Mouse (Mus musculus): ENCODE results near the gene Zswim1. TPM values are rescaled to one million over a fixed set of nuclear protein-coding genes. Genes with fewer than 3 reads are reported as not detected.

Gene Zswim1
- polyA plus RNA-seq, 1 experiment from 2014 or later, result 24.3 TPM

GRCm38 (mm10) chr2:164823181-164823585 lies 697 bp downstream of the Zswim1 start:
- Histone ChIP-seq H3K27me3 (ENCODE audit: low read depth, poor library complexity, severe bottlenecking) (no peaks in the 10 kb centered on the region), H3K9me3 (replicated peaks) (no peaks in the 10 kb centered on the region), H3K4me1 (peaks cover 12% of the 10 kb centered on the region), H3K4me3 (peak overlapping the region; percentile 85), H3K27ac (peak overlapping the region; percentile 85), H3K36me3 (peaks cover 60% of the 10 kb centered on the region)
- no peak for DNase-seq (ENCODE audit: low spot score)
- 4% methylated on average over 10 of the region's 10 CpGs for WGBS

- DNase-seq (ENCODE audit: low spot score), result no peak
- peak overlapping the region; percentile 85; the same call in 1 of the 2 replicates for H3K4me3 ChIP-seq
- no peak overlapping the region for H3K27ac ChIP-seq
- WGBS, result 97% methylated on average over 4 of the region's 4 CpGs
- peaks cover 67% of the 10 kb centered on the region for H3K36me3 ChIP-seq
- peaks cover 12% of the 10 kb centered on the region for H3K4me1 ChIP-seq
- no peaks in the 10 kb centered on the region for H3K27me3 ChIP-seq (ENCODE audit: low read depth, poor library complexity, severe bottlenecking)
- no peaks in the 10 kb centered on the region for H3K9me3 ChIP-seq (replicated peaks)
Measured at GRCm38 (mm10) chr2:164823969-164824368, 1.5 kb downstream of the Zswim1 start.

- DNase-seq (ENCODE audit: low spot score), result no peak
- 95% methylated on average over 17 of the region's 17 CpGs for WGBS
- Histone ChIP-seq H3K4me1 (peaks cover 12% of the 10 kb centered on the region), H3K36me3 (peaks cover 61% of the 10 kb centered on the region), H3K27me3 (ENCODE audit: low read depth, poor library complexity, severe bottlenecking) (no peaks in the 10 kb centered on the region), H3K9me3 (replicated peaks) (no peaks in the 10 kb centered on the region), H3K27ac (no peak overlapping the region), H3K4me3 (no peak overlapping the region)
Measured at GRCm38 (mm10) chr2:164825521-164825920, 3.0 kb downstream of the Zswim1 start.

GRCm38 (mm10) chr2:164827146-164827850 lies 4.8 kb downstream of the Zswim1 start:
- no peak overlapping the region for H3K27ac ChIP-seq
- no peaks in the 10 kb centered on the region for H3K9me3 ChIP-seq (replicated peaks)
- no peak overlapping the region; the same call in 1 of the 2 replicates for H3K4me3 ChIP-seq
- H3K27me3 ChIP-seq (ENCODE audit: low read depth, poor library complexity, severe bottlenecking), result no peaks in the 10 kb centered on the region
- 89% methylated on average over 16 of the region's 16 CpGs for WGBS
- peaks cover 10% of the 10 kb centered on the region for H3K4me1 ChIP-seq
- no peak for DNase-seq (ENCODE audit: low spot score)
- H3K36me3 ChIP-seq, result peaks cover 47% of the 10 kb centered on the region

- 85% methylated on average over 6 of the region's 6 CpGs for WGBS
- H3K36me3 ChIP-seq, result peaks cover 47% of the 10 kb centered on the region
- no peak for DNase-seq (ENCODE audit: low spot score)
- no peak within 1 kb of the TSS; the same call in 1 of the 2 replicates for H3K4me3 ChIP-seq
- H3K9me3 ChIP-seq (replicated peaks), result no peaks in the 10 kb centered on the region
- peaks cover 17% of the 10 kb centered on the region for H3K4me1 ChIP-seq
- H3K27me3 ChIP-seq (ENCODE audit: low read depth, poor library complexity, severe bottlenecking), result no peaks in the 10 kb centered on the region
- H3K27ac ChIP-seq, result no peak within 1 kb of the TSS
Measured at GRCm38 (mm10) chr2:164828437-164828836, 6.0 kb downstream of the Zswim1 start, which contains the start of gene Spata25. Spata25 (minus strand) TSS chr2:164828537.

- Histone ChIP-seq H3K36me3 (peaks cover 47% of the 10 kb centered on the region), H3K4me3 (no peak overlapping the region), H3K27ac (no peak overlapping the region), H3K27me3 (ENCODE audit: low read depth, poor library complexity, severe bottlenecking) (no peaks in the 10 kb centered on the region), H3K9me3 (replicated peaks) (no peaks in the 10 kb centered on the region), H3K4me1 (peaks cover 15% of the 10 kb centered on the region)
- 89% methylated on average over 1 of the region's 1 CpGs for WGBS
- DNase-seq (ENCODE audit: low spot score), result no peak
Measured at GRCm38 (mm10) chr2:164829090-164829489, 6.6 kb downstream of the Zswim1 start.

- DNase-seq (ENCODE audit: low spot score), result no peak
- 90% methylated on average over 10 of the region's 10 CpGs for WGBS
- Histone ChIP-seq H3K4me1 (peaks cover 27% of the 10 kb centered on the region), H3K9me3 (replicated peaks) (no peaks in the 10 kb centered on the region), H3K4me3 (no peak overlapping the region), H3K36me3 (peaks cover 38% of the 10 kb centered on the region), H3K27ac (no peak overlapping the region), H3K27me3 (ENCODE audit: low read depth, poor library complexity, severe bottlenecking) (no peaks in the 10 kb centered on the region)
Measured at GRCm38 (mm10) chr2:164831029-164831428, 8.5 kb downstream of the Zswim1 start.

GRCm38 (mm10) chr2:164832032-164832747 lies 9.7 kb downstream of the Zswim1 start:
- 65% methylated on average over 16 of the region's 16 CpGs for WGBS
- DNase-seq (ENCODE audit: low spot score), result no peak

GRCm38 (mm10) chr2:164832748-164833301 lies 10.3 kb downstream of the Zswim1 start, which contains the start of gene Ctsa:
Ctsa (plus strand) TSS chr2:164832873.
- peaks cover 27% of the 10 kb centered on the region for H3K4me1 ChIP-seq
- peaks cover 37% of the 10 kb centered on the region for H3K36me3 ChIP-seq
- no peaks in the 10 kb centered on the region for H3K27me3 ChIP-seq (ENCODE audit: low read depth, poor library complexity, severe bottlenecking)
- H3K27ac ChIP-seq, result peak within 1 kb of the TSS; percentile 93
- 1% methylated on average over 35 of the region's 35 CpGs for WGBS
- peak within 1 kb of the TSS; percentile 88 for H3K4me3 ChIP-seq
- H3K9me3 ChIP-seq (replicated peaks), result no peaks in the 10 kb centered on the region
- peak; percentile 79 for DNase-seq (ENCODE audit: low spot score)

More at GRCm38 (mm10) chr2:164832032-164832747, 9.7 kb downstream of the Zswim1 start:
- H3K27me3 ChIP-seq (ENCODE audit: low read depth, poor library complexity, severe bottlenecking), result no peaks in the 10 kb centered on the region
- peak overlapping the region; percentile 88 for H3K4me3 ChIP-seq
- peak overlapping the region; percentile 93 for H3K27ac ChIP-seq
- peaks cover 37% of the 10 kb centered on the region for H3K36me3 ChIP-seq
- H3K4me1 ChIP-seq, result peaks cover 27% of the 10 kb centered on the region
- no peaks in the 10 kb centered on the region for H3K9me3 ChIP-seq (replicated peaks)

GRCm38 (mm10) chr2:164833314-164833959 lies 11.0 kb downstream of the Zswim1 start, which contains the start of gene Neurl2:
Neurl2 (minus strand) TSS chr2:164833456.
- Histone ChIP-seq H3K4me1 (peaks cover 27% of the 10 kb centered on the region), H3K36me3 (peaks cover 37% of the 10 kb centered on the region), H3K27ac (peak within 1 kb of the TSS; percentile 93), H3K9me3 (replicated peaks) (no peaks in the 10 kb centered on the region), H3K27me3 (ENCODE audit: low read depth, poor library complexity, severe bottlenecking) (no peaks in the 10 kb centered on the region), H3K4me3 (peak within 1 kb of the TSS; percentile 88)
- WGBS, result under 1% methylated on average over 31 of the region's 31 CpGs
- peak; percentile 96 for DNase-seq (ENCODE audit: low spot score)

- WGBS, result 52% methylated on average over 8 of the region's 8 CpGs
- no peaks in the 10 kb centered on the region for H3K9me3 ChIP-seq (replicated peaks)
- peaks cover 27% of the 10 kb centered on the region for H3K4me1 ChIP-seq
- no peaks in the 10 kb centered on the region for H3K27me3 ChIP-seq (ENCODE audit: low read depth, poor library complexity, severe bottlenecking)
- H3K27ac ChIP-seq, result peak overlapping the region; percentile 93
- peak overlapping the region; percentile 88 for H3K4me3 ChIP-seq
- no peak for DNase-seq (ENCODE audit: low spot score)
- peaks cover 42% of the 10 kb centered on the region for H3K36me3 ChIP-seq
Measured at GRCm38 (mm10) chr2:164834531-164834930, 12.0 kb downstream of the Zswim1 start.

GRCm38 (mm10) chr2:164835164-164835563 lies 12.7 kb downstream of the Zswim1 start:
- H3K27me3 ChIP-seq (ENCODE audit: low read depth, poor library complexity, severe bottlenecking), result no peaks in the 10 kb centered on the region
- peaks cover 49% of the 10 kb centered on the region for H3K36me3 ChIP-seq
- 97% methylated on average over 4 of the region's 4 CpGs for WGBS
- peak overlapping the region; percentile 88; the same call in 1 of the 2 replicates for H3K4me3 ChIP-seq
- peaks cover 27% of the 10 kb centered on the region for H3K4me1 ChIP-seq
- H3K27ac ChIP-seq, result no peak overlapping the region
- DNase-seq (ENCODE audit: low spot score), result no peak
- no peaks in the 10 kb centered on the region for H3K9me3 ChIP-seq (replicated peaks)
